ENCODE assay signal across 16 mouse cellular contexts in genomic region chr8:72360162-72360561, GRCm38 (mm10). TPM values are rescaled to one million over a fixed set of nuclear protein-coding genes. Genes with fewer than 3 reads are reported as not detected.
DNase-seq lines count a peak whose midpoint lies in the region; ATAC-seq and TF ChIP-seq lines count a peak whose summit lies in the region.
"Had no signal": no experiment of that assay in that cellular context is flagged by ENCODE, and none has a peak within 500 bp of the region (broad histone marks: within the 10 kb centered on the region; RNA-seq: fewer than 3 reads in every experiment).

No protein-coding gene starts in this region.

- H3K9ac ChIP-seq in intestine, postnatal 0 days (ENCODE audit: low read depth, low read length), result no peak overlapping the region
- no peak overlapping the region for H3K9ac ChIP-seq in intestine, embryonic 15.5 days
- H3K9ac ChIP-seq: heart, embryonic 12.5 days; lung, embryonic 15.5 days; midbrain, embryonic 12.5 days had no signal

- peaks cover 72% of the 10 kb centered on the region for H3K36me3 ChIP-seq in intestine, postnatal 0 days (ENCODE audit: control insufficient read depth, insufficient read depth)
- H3K36me3 ChIP-seq in intestine, embryonic 15.5 days, result peaks cover 27% of the 10 kb centered on the region; the same call in 1 of the 2 replicates

- no peak overlapping the region for H3K4me2 ChIP-seq in intestine, postnatal 0 days (replicated peaks; ENCODE audit: low read depth)
- H3K4me2 ChIP-seq in intestine, embryonic 15.5 days (replicated peaks), result no peak overlapping the region
- H3K4me2 ChIP-seq: heart, embryonic 12.5 days; lung, embryonic 15.5 days; midbrain, embryonic 12.5 days had no signal

- H3K9me3 ChIP-seq in intestine, postnatal 0 days (ENCODE audit: control insufficient read depth), result no peaks in the 10 kb centered on the region
- H3K9me3 ChIP-seq in intestine, embryonic 15.5 days, result no peaks in the 10 kb centered on the region
- H3K9me3 ChIP-seq: heart, embryonic 12.5 days; hindbrain, embryonic 10.5 days; lung, embryonic 15.5 days; midbrain, embryonic 12.5 days had no signal

- ATAC-seq in intestine, postnatal 0 days, result 0 out of 2 replicates have a peak, but pooled peaks have one; percentile 7
- ATAC-seq in intestine, embryonic 15.5 days, result no peak
- ATAC-seq in monocyte, adult 5-6 weeks (replicated peaks; ENCODE audit: insufficient number of reproducible peaks, low FRiP score, low TSS enrichment, poor library complexity, severe bottlenecking), result peak; percentile 75
- ATAC-seq: forebrain, embryonic 14.5 days had no signal

- no peaks in the 10 kb centered on the region for H3K27me3 ChIP-seq in intestine, postnatal 0 days (replicated peaks; ENCODE audit: control insufficient read depth, insufficient read depth, low read length)
- no peaks in the 10 kb centered on the region for H3K27me3 ChIP-seq in intestine, embryonic 15.5 days (replicated peaks)
- H3K27me3 ChIP-seq: heart, embryonic 12.5 days; lung, embryonic 15.5 days; midbrain, embryonic 12.5 days had no signal

- DNase-seq in CD4-positive helper T cell, adult 2 months (ENCODE audit: low read depth, low spot score), result peak; percentile 80
- no peak for DNase-seq in layer of hippocampus, adult 8-10 months (ENCODE audit: low spot score in 2 of 2)
- no peak for DNase-seq in retina, postnatal 1 day
- no peak for DNase-seq in cerebellum, postnatal 25 days
- DNase-seq: adrenal gland, postnatal 25 days; cerebellum, postnatal 14 days; right cerebral cortex, postnatal 4 days had no signal

- TF ChIP-seq CTCF in intestine, postnatal 0 days (IDR thresholded peaks at IDR 0.05; ENCODE audit: low read depth), result no peak
- no peak for TF ChIP-seq CTCF in bone marrow, adult 2 months (IDR thresholded peaks at IDR 0.05; ENCODE audit: control insufficient read depth, insufficient read depth, low read length)

- H3K4me3 ChIP-seq in intestine, postnatal 0 days (ENCODE audit: low read depth, low read length), result no peak overlapping the region
- no peak overlapping the region for H3K4me3 ChIP-seq in intestine, embryonic 15.5 days (replicated peaks)
- no peak overlapping the region for H3K4me3 ChIP-seq in bone marrow, adult 2 months (replicated peaks; ENCODE audit: control insufficient read depth, low read depth, low read length)
- H3K4me3 ChIP-seq: heart, embryonic 12.5 days; hindbrain, embryonic 10.5 days; lung, embryonic 15.5 days; midbrain, embryonic 12.5 days had no signal

- no peaks in the 10 kb centered on the region for H3K4me1 ChIP-seq in intestine, postnatal 0 days (replicated peaks; ENCODE audit: control insufficient read depth, insufficient read depth, low read length)
- H3K4me1 ChIP-seq in intestine, embryonic 15.5 days (replicated peaks), result no peaks in the 10 kb centered on the region
- H3K4me1 ChIP-seq in bone marrow, adult 2 months (ENCODE audit: control insufficient read depth, insufficient read depth, low read length), result peaks cover 29% of the 10 kb centered on the region
- H3K4me1 ChIP-seq: hindbrain, embryonic 10.5 days; midbrain, embryonic 12.5 days had no signal

- H3K27ac ChIP-seq in intestine, postnatal 0 days (ENCODE audit: low read depth, low read length), result no peak overlapping the region
- H3K27ac ChIP-seq in intestine, embryonic 15.5 days, result no peak overlapping the region
- peak overlapping the region; percentile 83; the same call in 1 of the 2 replicates for H3K27ac ChIP-seq in bone marrow, adult 2 months (ENCODE audit: control insufficient read depth, insufficient read depth, low read depth, low read length, poor library complexity)
- H3K27ac ChIP-seq: hindbrain, embryonic 10.5 days; lung, embryonic 15.5 days; midbrain, embryonic 12.5 days had no signal

- TF ChIP-seq POLR2A in bone marrow, adult 2 months (IDR thresholded peaks at IDR 0.05; ENCODE audit: borderline replicate concordance, control insufficient read depth, low read depth, low read length), result no peak

RNA-seq across cellular contexts. Expression of gene Klf2, which starts 41.3 kb away (rescaled TPM):
- polyA plus RNA-seq in intestine, postnatal 0 days (2015; fragmentation: Nextera tagmentation; extraction: Ambion mirVana), result 8.9 and 11.1 TPM in 2 replicates
- 6.6 and 7.2 TPM in 2 replicates for polyA plus RNA-seq in intestine, embryonic 15.5 days (2015; fragmentation: Nextera tagmentation; extraction: Ambion mirVana)
- polyA plus RNA-seq in bone marrow, adult 2 months (2011; ENCODE audit: insufficient read depth, insufficient read length, low replicate concordance, missing spikeins), result 123 and 179 TPM in 2 replicates
- total RNA-seq in monocyte, adult 5-6 weeks (2017), result 183 to 225 TPM (median 194 TPM) in 3 replicates
- total RNA-seq in layer of hippocampus, adult 8-10 months (2022), result 10 to 100 TPM in 3 of 4 experiments, 1 to 10 TPM in 1; 9.5 to 15.3 (median 12.7) TPM

RNA-seq across cellular contexts. Expression of gene Gm10282, which starts 55.1 kb away (rescaled TPM):
- polyA plus RNA-seq in intestine, postnatal 0 days (2015; fragmentation: Nextera tagmentation; extraction: Ambion mirVana), result 6.8 and 7.8 TPM in 2 replicates
- polyA plus RNA-seq in intestine, embryonic 15.5 days (2015; fragmentation: Nextera tagmentation; extraction: Ambion mirVana), result 21.5 and 24.3 TPM in 2 replicates
- 514 and 1,002 TPM in 2 replicates for polyA plus RNA-seq in bone marrow, adult 2 months (2011; ENCODE audit: insufficient read depth, insufficient read length, low replicate concordance, missing spikeins)
- total RNA-seq in monocyte, adult 5-6 weeks (2017), result 1.5 to 3.3 TPM (median 3.1 TPM) in 3 replicates
- total RNA-seq in layer of hippocampus, adult 8-10 months (2022), result 1 to 10 TPM; 3.8 to 7.8 (median 6.0) TPM

Comparison
In these comparisons a context has a peak if more than half of its experiments do, and no peak if none do; other contexts are left out.
1. RNA of gene Klf2, which starts 41.3 kb away (polyA plus RNA-seq): 123 to 179 TPM in bone marrow, adult 2 months; 8.9 to 11.1 TPM in intestine, postnatal 0 days and 6.6 to 7.2 TPM in intestine, embryonic 15.5 days; every median in the first group is over 10 times any median in the second.
2. RNA of gene Gm10282, which starts 55.1 kb away (polyA plus RNA-seq): 514 to 1,002 TPM in bone marrow, adult 2 months; 21.5 to 24.3 TPM in intestine, embryonic 15.5 days and 6.8 to 7.8 TPM in intestine, postnatal 0 days; every median in the first group is over 10 times any median in the second.